Mouse (Mus musculus): ENCODE results near the gene Lrrc46. TPM values are rescaled to one million over a fixed set of nuclear protein-coding genes. Genes with fewer than 3 reads are reported as not detected.
A peak's percentile ranks its signal among the peaks of the same experiment; 100 is the strongest.

The Lrrc46 gene
- polyA plus RNA-seq, 1 experiment from 2014 or later = 7.5 TPM

DNA sequence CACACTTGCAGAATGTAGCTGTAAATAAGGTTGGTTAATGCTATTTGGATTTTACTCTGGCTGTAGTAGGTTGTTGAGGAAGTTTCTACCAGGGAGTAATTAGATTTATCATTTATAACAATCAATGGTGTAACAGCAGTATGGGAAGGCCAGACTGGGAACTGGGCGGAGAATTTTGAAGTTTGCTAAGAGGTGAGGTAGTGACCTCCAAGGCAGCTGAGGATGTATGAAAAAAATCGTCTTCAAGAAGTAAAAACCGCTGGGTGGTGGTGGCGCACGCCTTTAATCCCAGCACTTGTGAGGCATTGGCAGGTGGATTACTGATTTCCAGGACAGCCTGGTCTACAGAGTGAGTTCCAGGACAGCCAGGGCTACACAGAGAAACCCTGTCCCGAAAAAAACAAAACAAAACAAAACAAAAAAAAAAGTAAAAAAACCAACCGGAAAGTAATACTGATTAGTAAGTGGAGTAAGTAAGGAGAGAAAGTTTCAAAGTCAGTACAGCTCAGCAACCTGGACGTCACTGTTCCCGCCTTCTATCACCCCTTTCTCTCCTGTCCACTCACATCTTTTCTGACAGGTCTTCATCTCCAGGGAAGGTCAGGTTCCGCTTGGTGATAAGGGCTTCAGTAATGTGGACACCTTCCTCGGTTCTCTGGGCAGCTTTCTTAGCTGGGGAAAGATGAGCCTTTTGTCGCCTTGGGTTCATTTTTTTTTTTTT is 746 bp downstream of the Lrrc46 start:
- H3K9ac ChIP-seq (replicated peaks; ENCODE audit: low read depth) = no peak overlapping the region
- WGBS = 38% methylated on average over 12 of the region's 12 CpGs
- ATAC-seq = no peak

DNA sequence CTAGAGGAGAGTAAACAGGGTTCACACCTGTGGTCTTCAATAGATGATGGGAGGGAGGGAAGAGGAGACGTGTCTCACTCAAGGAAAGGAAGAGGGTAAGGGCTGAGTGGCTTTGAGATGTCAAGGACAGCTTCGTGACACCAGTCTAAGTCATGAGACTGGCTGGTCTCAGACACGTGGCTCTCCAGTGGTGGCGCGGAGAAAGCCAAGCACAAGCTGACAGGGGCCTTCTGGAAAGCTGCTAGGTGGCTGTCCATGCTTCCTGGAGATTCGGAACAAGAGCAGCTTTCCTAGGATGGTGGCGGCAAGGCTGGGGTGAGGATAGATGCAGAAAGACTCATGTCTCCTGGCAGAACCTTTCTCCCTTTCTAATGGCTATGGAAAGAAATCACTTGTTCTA is 2.3 kb downstream of the Lrrc46 start:
- H3K4me1 ChIP-seq (ENCODE audit: insufficient read depth, low read depth, low read length) = no peaks in the 10 kb centered on the region
- no peaks in the 10 kb centered on the region for H3K9me3 ChIP-seq (ENCODE audit: low read length)
- no peak for ATAC-seq
- H3K4me2 ChIP-seq (replicated peaks; ENCODE audit: low read depth, low read length) = no peak overlapping the region
- H3K36me3 ChIP-seq (ENCODE audit: insufficient read depth, low read length) = no peaks in the 10 kb centered on the region
- no peak for TF ChIP-seq EP300 (IDR thresholded peaks at IDR 0.05)
- no peak for TF ChIP-seq CTCF (IDR thresholded peaks at IDR 0.05)
- whole genome bisulfite sequencing = 60% methylated on average over 7 of the region's 7 CpGs
- no peaks in the 10 kb centered on the region for H3K27me3 ChIP-seq (replicated peaks; ENCODE audit: insufficient read depth, low read length)
- H3K27ac ChIP-seq (ENCODE audit: low read length) = no peak overlapping the region
- no peak overlapping the region for H3K4me3 ChIP-seq (ENCODE audit: low read depth, low read length)
- H3K9ac ChIP-seq (replicated peaks; ENCODE audit: low read depth) = no peak overlapping the region
- DNase-seq (ENCODE audit: low spot score) = no peak

More for the DNA sequence above, 746 bp downstream of the Lrrc46 start:
- H3K9me3 ChIP-seq (ENCODE audit: low read length) = no peaks in the 10 kb centered on the region
- H3K27me3 ChIP-seq (replicated peaks; ENCODE audit: insufficient read depth, low read length) = no peaks in the 10 kb centered on the region
- H3K4me3 ChIP-seq (ENCODE audit: low read depth, low read length) = peak overlapping the region; percentile 66
- no peak overlapping the region for H3K27ac ChIP-seq (ENCODE audit: low read length)
- H3K4me2 ChIP-seq (replicated peaks; ENCODE audit: low read depth, low read length) = peak overlapping the region; percentile 64
- H3K4me1 ChIP-seq (ENCODE audit: insufficient read depth, low read depth, low read length) = no peaks in the 10 kb centered on the region
- no peaks in the 10 kb centered on the region for H3K36me3 ChIP-seq (ENCODE audit: insufficient read depth, low read length)
- DNase-seq (ENCODE audit: low spot score) = no peak
- no peak for TF ChIP-seq EP300 (IDR thresholded peaks at IDR 0.05)
- TF ChIP-seq CTCF (IDR thresholded peaks at IDR 0.05) = no peak

DNA sequence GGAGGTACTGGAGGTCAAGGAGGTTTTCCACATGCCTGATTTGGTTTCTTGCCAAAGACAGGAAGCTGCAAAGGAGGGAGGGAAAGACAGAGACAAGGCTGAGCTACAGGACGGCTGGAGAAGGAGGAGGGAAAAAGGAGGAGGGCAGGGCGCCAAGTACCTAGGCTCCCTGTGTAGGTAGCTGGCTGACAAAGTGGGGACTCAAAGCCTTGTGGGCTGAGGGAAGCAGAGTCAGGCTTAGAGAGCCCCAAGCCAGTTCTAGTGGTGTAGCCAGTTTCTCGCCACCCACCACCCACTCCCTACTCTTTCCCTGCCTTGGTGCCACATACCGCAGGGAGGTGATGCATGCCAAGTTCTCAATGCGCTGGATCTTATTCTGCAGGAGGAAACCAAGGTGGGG is 5.1 kb downstream of the Lrrc46 start:
- Histone ChIP-seq H3K27me3 (replicated peaks; ENCODE audit: insufficient read depth, low read length) (no peaks in the 10 kb centered on the region), H3K27ac (ENCODE audit: low read length) (no peak overlapping the region), H3K9me3 (ENCODE audit: low read length) (no peaks in the 10 kb centered on the region), H3K36me3 (ENCODE audit: insufficient read depth, low read length) (no peaks in the 10 kb centered on the region), H3K9ac (replicated peaks; ENCODE audit: low read depth) (no peak overlapping the region), H3K4me2 (replicated peaks; ENCODE audit: low read depth, low read length) (no peak overlapping the region), H3K4me1 (ENCODE audit: insufficient read depth, low read depth, low read length) (no peaks in the 10 kb centered on the region), H3K4me3 (ENCODE audit: low read depth, low read length) (no peak overlapping the region)
- no peak for TF ChIP-seq CTCF (IDR thresholded peaks at IDR 0.05)
- TF ChIP-seq EP300 (IDR thresholded peaks at IDR 0.05) = no peak
- WGBS = 75% methylated on average over 5 of the region's 5 CpGs
- ATAC-seq (no peak), DNase-seq (ENCODE audit: low spot score) (no peak)

GRCm38 (mm10) chr11:97033781-97034180 is 7.4 kb downstream of the Lrrc46 start:
- ATAC-seq (no peak), DNase-seq (ENCODE audit: low spot score) (no peak)
- 94% methylated on average over 4 of the region's 4 CpGs for WGBS
- Histone ChIP-seq H3K4me3 (ENCODE audit: low read depth, low read length) (no peak overlapping the region), H3K4me2 (replicated peaks; ENCODE audit: low read depth, low read length) (no peak overlapping the region), H3K27ac (ENCODE audit: low read length) (no peak overlapping the region), H3K9ac (replicated peaks; ENCODE audit: low read depth) (no peak overlapping the region), H3K27me3 (replicated peaks; ENCODE audit: insufficient read depth, low read length) (no peaks in the 10 kb centered on the region), H3K4me1 (ENCODE audit: insufficient read depth, low read depth, low read length) (peaks cover 6% of the 10 kb centered on the region; the same call in 1 of the 2 replicates), H3K36me3 (ENCODE audit: insufficient read depth, low read length) (no peaks in the 10 kb centered on the region), H3K9me3 (ENCODE audit: low read length) (no peaks in the 10 kb centered on the region)
- TF ChIP-seq EP300 (IDR thresholded peaks at IDR 0.05) = no peak
- no peak for TF ChIP-seq CTCF (IDR thresholded peaks at IDR 0.05)

DNA sequence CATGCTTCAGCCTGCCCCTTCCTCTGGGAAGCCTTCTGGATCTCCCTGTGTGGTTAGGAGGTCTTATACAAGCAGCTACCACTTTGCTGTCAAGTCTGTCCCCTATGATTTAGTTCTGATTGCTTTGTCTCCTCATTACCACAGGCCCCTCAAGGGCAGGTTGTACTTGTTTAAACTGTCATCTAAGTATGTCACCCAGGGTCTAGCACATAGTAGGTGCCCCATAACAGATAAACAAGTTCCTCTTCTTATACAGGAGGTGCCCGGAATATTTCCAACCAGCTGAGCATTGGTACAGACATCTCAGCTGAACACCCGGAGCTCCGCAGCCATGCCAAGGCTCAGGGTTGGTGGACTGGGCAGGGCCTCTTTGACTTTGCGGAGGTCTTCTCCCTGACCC is 8.7 kb downstream of the Lrrc46 start:
- no peak overlapping the region for H3K4me3 ChIP-seq (ENCODE audit: low read depth, low read length)
- H3K9me3 ChIP-seq (ENCODE audit: low read length) = no peaks in the 10 kb centered on the region
- ATAC-seq (no peak), DNase-seq (ENCODE audit: low spot score) (no peak)
- H3K36me3 ChIP-seq (ENCODE audit: insufficient read depth, low read length) = no peaks in the 10 kb centered on the region
- H3K4me2 ChIP-seq (replicated peaks; ENCODE audit: low read depth, low read length) = no peak overlapping the region
- no peaks in the 10 kb centered on the region for H3K27me3 ChIP-seq (replicated peaks; ENCODE audit: insufficient read depth, low read length)
- H3K27ac ChIP-seq (ENCODE audit: low read length) = no peak overlapping the region
- WGBS = 88% methylated on average over 4 of the region's 4 CpGs
- no peak overlapping the region for H3K9ac ChIP-seq (replicated peaks; ENCODE audit: low read depth)
- H3K4me1 ChIP-seq (ENCODE audit: insufficient read depth, low read depth, low read length) = peaks cover 6% of the 10 kb centered on the region; the same call in 1 of the 2 replicates
- TF ChIP-seq CTCF (IDR thresholded peaks at IDR 0.05) = no peak
- no peak for TF ChIP-seq EP300 (IDR thresholded peaks at IDR 0.05)

DNA sequence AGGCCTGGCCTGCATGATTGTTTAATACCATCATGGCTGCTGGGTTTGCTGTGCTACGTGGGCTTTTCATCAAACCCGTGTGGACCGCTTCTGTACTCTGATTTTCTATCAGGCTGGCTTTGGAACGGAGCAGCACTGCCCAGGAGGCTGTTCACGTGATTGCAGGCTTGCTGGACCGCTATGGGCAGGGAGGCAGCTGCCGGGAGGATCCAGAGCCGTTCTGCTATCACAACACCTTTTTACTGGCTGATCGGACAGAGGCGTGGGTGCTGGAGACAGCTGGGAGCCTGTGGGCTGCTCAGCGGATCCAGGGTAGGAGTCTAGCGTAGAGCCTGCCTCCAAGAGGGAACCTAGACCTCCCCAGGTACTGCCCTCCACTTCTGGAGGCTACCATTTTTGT is 9.2 kb downstream of the Lrrc46 start:
- Histone ChIP-seq H3K27me3 (replicated peaks; ENCODE audit: insufficient read depth, low read length) (no peaks in the 10 kb centered on the region), H3K27ac (ENCODE audit: low read length) (no peak overlapping the region), H3K4me1 (ENCODE audit: insufficient read depth, low read depth, low read length) (peaks cover 6% of the 10 kb centered on the region; the same call in 1 of the 2 replicates), H3K9me3 (ENCODE audit: low read length) (no peaks in the 10 kb centered on the region), H3K4me2 (replicated peaks; ENCODE audit: low read depth, low read length) (no peak overlapping the region), H3K9ac (replicated peaks; ENCODE audit: low read depth) (no peak overlapping the region), H3K36me3 (ENCODE audit: insufficient read depth, low read length) (no peaks in the 10 kb centered on the region), H3K4me3 (ENCODE audit: low read depth, low read length) (no peak overlapping the region)
- ATAC-seq (no peak), DNase-seq (ENCODE audit: low spot score) (no peak)
- WGBS = 77% methylated on average over 12 of the region's 12 CpGs
- no peak for TF ChIP-seq EP300 (IDR thresholded peaks at IDR 0.05)
- TF ChIP-seq CTCF (IDR thresholded peaks at IDR 0.05) = no peak

Data from lung, postnatal 0 days (tissue).